Mouse (Mus musculus) forebrain, postnatal 0 days (tissue): ENCODE results near the gene Slc13a2. TPM values are rescaled to one million over a fixed set of nuclear protein-coding genes. Genes with fewer than 3 reads are reported as not detected.

ENCODE experiments used
- ATAC-seq: fragments of 200-750 bp; cut with Nextera tagmentation; 2 replicates; pipeline ENCODE4 v1.8.0; 2017; ENCODE audit warnings: mild to moderate bottlenecking, moderate library complexity
- DNase-seq: peaks from one replicate; pipeline ENCODE4 v3.0.0-alpha.2; 2015
- H3K27ac ChIP-seq: fragments of 300-500 bp; sonication (generic); 2 replicates; pipeline ENCODE4 v1.5.1; 2014; ENCODE audit warnings: low read depth, mild to moderate bottlenecking, antibody characterized with exemption, low read length, moderate library complexity, mixed read lengths
- H3K27me3 ChIP-seq: fragments of 300-500 bp; sonication (generic); 2 replicates; pipeline ENCODE4 v1.6.1; 2014; ENCODE audit warnings: mild to moderate bottlenecking, low read length, mixed read lengths; ENCODE audit not compliant: insufficient read depth
- H3K36me3 ChIP-seq: fragments of 300-500 bp; sonication (generic); 2 replicates; pipeline ENCODE4 v1.6.1; 2014; ENCODE audit warnings: mild to moderate bottlenecking, moderate library complexity; ENCODE audit not compliant: insufficient read depth
- H3K4me1 ChIP-seq: fragments of 300-500 bp; sonication (generic); 2 replicates; pipeline ENCODE4 v1.6.1; 2014; ENCODE audit warnings: antibody characterized with exemption; ENCODE audit not compliant: insufficient read depth
- H3K4me2 ChIP-seq: fragments of 300-500 bp; sonication (generic); 2 replicates; pipeline ENCODE4 v1.6.1; 2014; ENCODE audit warnings: low read depth, mild to moderate bottlenecking, moderate library complexity
- H3K4me3 ChIP-seq: fragments of 300-500 bp; sonication (generic); 2 replicates; pipeline ENCODE4 v1.5.1; 2014; ENCODE audit warnings: low read depth, low read length, mixed read lengths
- H3K9ac ChIP-seq: fragments of 300-500 bp; sonication (generic); 2 replicates; pipeline ENCODE4 v1.6.1; 2014; ENCODE audit warnings: mild to moderate bottlenecking
- H3K9me3 ChIP-seq: fragments of 300-500 bp; sonication (generic); 2 replicates; pipeline ENCODE4 v1.6.1; 2016; ENCODE audit warnings: low read length
- CTCF ChIP-seq: sonication (generic); IDR thresholded peaks from 2 replicates; pipeline ENCODE4 v1.5.1; 2016; ENCODE audit warnings: antibody characterized with exemption, control low read depth, low read depth
- WGBS: fragments of 180-500 bp; shearing (Covaris S2); extraction: QIAGEN DNeasy Blood & Tissue Kit; methylation state at CpG from one replicate; pipeline ENCODE4 v1.1.7; 2014; 5-methylcytosine and 5-hydroxymethylcytosine counted together
- polyA plus RNA-seq: library from polyadenylated mRNA; unstranded; fragments of >200 nt; fragmentation: Nextera tagmentation; extraction: Ambion mirVana; gene quantifications from 2 replicates; pipeline ENCODE4 v1.2.1, GENCODE M21; 2015
- total RNA-seq: library from RNA; depleted of rRNA; stranded (reverse); fragments of >200 nt; gene quantifications from 2 replicates; pipeline ENCODE4 v1.2.3, GENCODE M21; 2014

Slc13a2 gene
- total and polyA plus RNA-seq, 2 experiments from 2014 or later, result not detected

GRCm38 (mm10) chr11:78465116-78465515 lies 43.1 kb upstream of the Slc13a2 start:
- 20% methylated on average over 9 of the region's 9 CpGs for WGBS
- DNase-seq, result peak; percentile 17
- no peaks in the 10 kb centered on the region for H3K36me3 ChIP-seq
- no peaks in the 10 kb centered on the region for H3K9me3 ChIP-seq
- no peak for TF ChIP-seq CTCF
- peak overlapping the region; percentile 50 for H3K4me3 ChIP-seq
- peaks cover 11% of the 10 kb centered on the region; the same call in 1 of the 2 replicates for H3K4me1 ChIP-seq
- no peak overlapping the region for H3K9ac ChIP-seq
- H3K27ac ChIP-seq, result no peak overlapping the region; the same call in 1 of the 2 replicates
- H3K27me3 ChIP-seq, result no peaks in the 10 kb centered on the region
- ATAC-seq, result no peak
- peak overlapping the region; percentile 66 for H3K4me2 ChIP-seq

GRCm38 (mm10) chr11:78463286-78464036 lies 41.4 kb upstream of the Slc13a2 start:
- no peaks in the 10 kb centered on the region for H3K36me3 ChIP-seq
- no peak overlapping the region for H3K27ac ChIP-seq
- H3K4me2 ChIP-seq, result no peak overlapping the region
- no peak overlapping the region for H3K9ac ChIP-seq
- no peaks in the 10 kb centered on the region for H3K9me3 ChIP-seq
- H3K4me1 ChIP-seq, result peaks cover 11% of the 10 kb centered on the region; the same call in 1 of the 2 replicates
- WGBS, result 69% methylated on average over 13 of the region's 13 CpGs
- no peaks in the 10 kb centered on the region for H3K27me3 ChIP-seq
- ATAC-seq, result no peak
- no peak for DNase-seq
- no peak overlapping the region for H3K4me3 ChIP-seq
- TF ChIP-seq CTCF, result no peak

- H3K4me2 ChIP-seq, result no peak overlapping the region
- no peak overlapping the region for H3K4me3 ChIP-seq
- H3K36me3 ChIP-seq, result no peaks in the 10 kb centered on the region
- TF ChIP-seq CTCF, result no peak
- no peak overlapping the region for H3K9ac ChIP-seq
- no peaks in the 10 kb centered on the region for H3K9me3 ChIP-seq
- H3K27me3 ChIP-seq, result no peaks in the 10 kb centered on the region
- H3K27ac ChIP-seq, result no peak overlapping the region
- ATAC-seq (no peak), DNase-seq (no peak)
- H3K4me1 ChIP-seq, result peaks cover 11% of the 10 kb centered on the region; the same call in 1 of the 2 replicates
- WGBS, result 77% methylated on average over 5 of the region's 5 CpGs
Measured at GRCm38 (mm10) chr11:78462669-78463068, 40.7 kb upstream of the Slc13a2 start.

- peak; percentile 52 for TF ChIP-seq CTCF
- Histone ChIP-seq H3K36me3 (no peaks in the 10 kb centered on the region), H3K9me3 (no peaks in the 10 kb centered on the region), H3K27ac (no peak overlapping the region), H3K4me3 (no peak overlapping the region), H3K4me1 (peaks cover 10% of the 10 kb centered on the region; the same call in 1 of the 2 replicates), H3K9ac (no peak overlapping the region), H3K27me3 (no peaks in the 10 kb centered on the region), H3K4me2 (no peak overlapping the region)
- no peak for ATAC-seq
- WGBS, result 84% methylated on average over 1 of the region's 1 CpGs
- DNase-seq, result no peak
Measured at GRCm38 (mm10) chr11:78461894-78462293, 39.9 kb upstream of the Slc13a2 start.

GRCm38 (mm10) chr11:78458740-78459139 lies 36.7 kb upstream of the Slc13a2 start:
- H3K9me3 ChIP-seq, result no peaks in the 10 kb centered on the region
- no peak overlapping the region for H3K4me2 ChIP-seq
- H3K27ac ChIP-seq, result no peak overlapping the region
- H3K4me3 ChIP-seq, result no peak overlapping the region
- H3K9ac ChIP-seq, result no peak overlapping the region
- WGBS, result 84% methylated on average over 17 of the region's 17 CpGs
- DNase-seq (no peak), ATAC-seq (no peak)
- no peaks in the 10 kb centered on the region for H3K4me1 ChIP-seq
- H3K36me3 ChIP-seq, result no peaks in the 10 kb centered on the region
- TF ChIP-seq CTCF, result no peak
- no peaks in the 10 kb centered on the region for H3K27me3 ChIP-seq

- no peak for ATAC-seq
- H3K9ac ChIP-seq, result no peak overlapping the region
- H3K27me3 ChIP-seq, result no peaks in the 10 kb centered on the region
- WGBS, result 41% methylated on average over 5 of the region's 5 CpGs
- H3K4me2 ChIP-seq, result no peak overlapping the region
- H3K27ac ChIP-seq, result no peak overlapping the region
- peak; percentile 47 for TF ChIP-seq CTCF
- no peak overlapping the region for H3K4me3 ChIP-seq
- no peaks in the 10 kb centered on the region for H3K36me3 ChIP-seq
- DNase-seq, result no peak
- H3K9me3 ChIP-seq, result no peaks in the 10 kb centered on the region
- H3K4me1 ChIP-seq, result no peaks in the 10 kb centered on the region
Measured at GRCm38 (mm10) chr11:78455308-78455707, 33.3 kb upstream of the Slc13a2 start.

- Histone ChIP-seq H3K27ac (no peak overlapping the region), H3K36me3 (no peaks in the 10 kb centered on the region), H3K4me1 (no peaks in the 10 kb centered on the region), H3K4me2 (no peak overlapping the region), H3K9ac (no peak overlapping the region), H3K9me3 (no peaks in the 10 kb centered on the region), H3K4me3 (no peak overlapping the region), H3K27me3 (no peaks in the 10 kb centered on the region)
- DNase-seq (no peak), ATAC-seq (no peak)
- WGBS, result 79% methylated on average over 7 of the region's 7 CpGs
- no peak for TF ChIP-seq CTCF
Measured at GRCm38 (mm10) chr11:78454276-78454675, 32.3 kb upstream of the Slc13a2 start.
